Mouse (Mus musculus) urinary bladder, postnatal 0 days (tissue): ENCODE data around the gene Armc8. TPM values are rescaled to one million over a fixed set of nuclear protein-coding genes. Genes with fewer than 3 reads are reported as not detected.

ENCODE experiments used
- polyA plus RNA-seq: library from polyadenylated mRNA; unstranded; fragments of >200 nt; fragmentation: Nextera tagmentation; extraction: Ambion mirVana; gene quantifications from 2 replicates; pipeline ENCODE4 v1.2.1, GENCODE M21; 2015

Armc8 gene
- polyA plus RNA-seq = 16.7 and 19.1 TPM in 2 replicates

GRCm38 (mm10) chr9:99568347-99569070, at the start of gene Armc8:
Gene Armc8, minus strand, starts transcription at chr9:99568899.

GRCm38 (mm10) chr9:99612202-99612601, 43.5 kb upstream of the Armc8 start, which contains the start of gene A4gnt:
Gene A4gnt, plus strand, starts transcription at chr9:99612502.

GRCm38 (mm10) chr9:99575677-99576480, 7.2 kb upstream of the Armc8 start, which contains the start of gene Dbr1:
Gene Dbr1, plus strand, starts transcription at chr9:99575799.

GRCm38 (mm10) chr9:99451161-99451560, 117.5 kb downstream of the Armc8 start, which contains the start of gene Nme9:
Gene Nme9, plus strand, starts transcription at chr9:99451475.

GRCm38 (mm10) chr9:99437031-99437764, 131.5 kb downstream of the Armc8 start, which contains the start of gene Mras:
Gene Mras, minus strand, starts transcription at chr9:99437381.

Other genes with a start within 250 kb of the Armc8 start
- 2.2 and 3.0 TPM in 2 replicates for gene Esyt3, start 210.3 kb downstream of the Armc8 start, polyA plus RNA-seq
- 23.7 and 28.6 TPM in 2 replicates for gene Mras, start 131.5 kb downstream of the Armc8 start, polyA plus RNA-seq
- not detected in 2 replicates for gene Nme9, start 117.4 kb downstream of the Armc8 start, polyA plus RNA-seq
- 12.3 and 13.8 TPM in 2 replicates for gene Dbr1, start 6.9 kb upstream of the Armc8 start, polyA plus RNA-seq
- gene A4gnt, start 43.6 kb upstream of the Armc8 start, polyA plus RNA-seq = 0.37 and 0.56 TPM in 2 replicates
- 11.1 and 13.5 TPM in 2 replicates for gene Dzip1l, start 60.6 kb upstream of the Armc8 start, polyA plus RNA-seq
- 0.07 and 0.14 TPM in 2 replicates for gene Cldn18, start 148.4 kb upstream of the Armc8 start, polyA plus RNA-seq